Mouse (Mus musculus): ENCODE data around the gene Cldn20.

- TF ChIP-seq POLR2A (IDR thresholded peaks at IDR 0.05; ENCODE audit: borderline replicate concordance, low read depth, low read length) (no peak), CTCF (IDR thresholded peaks at IDR 0.05; ENCODE audit: low read depth, low read length) (no peak)
Measured at GRCm38 (mm10) chr17:3533425-3533824, 1.1 kb downstream of the Cldn20 start.
